Mouse (Mus musculus): ENCODE data around the gene Gm38119. TPM values are rescaled to one million over a fixed set of nuclear protein-coding genes. Genes with fewer than 3 reads are reported as not detected.
"Not testable (repeated sequence)": the region's sequence is repeated elsewhere in the genome, so short reads cannot be mapped to it uniquely, and the experiment has no call there.

The Gm38119 gene
- total RNA-seq (2022), result not detected

GRCm38 (mm10) chr3:92738996-92739395 lies at the start of gene Gm38119:
Gm38119 (minus strand) TSS chr3:92739096.
- no peak for DNase-seq (ENCODE audit: low spot score)

GRCm38 (mm10) chr3:92778799-92779198 lies 39.9 kb upstream of the Gm38119 start, which contains the start of gene Lce1i:
Lce1i (minus strand) TSS chr3:92778899.
- DNase-seq (ENCODE audit: low spot score), result no peak

- no peak for DNase-seq (ENCODE audit: low spot score)
Measured at GRCm38 (mm10) chr3:92771573-92771972, 32.7 kb upstream of the Gm38119 start.

- no peak for DNase-seq (ENCODE audit: low spot score)
Measured at GRCm38 (mm10) chr3:92764965-92765364, 26.1 kb upstream of the Gm38119 start, which contains the start of gene Lce1h. Lce1h (minus strand) TSS chr3:92765065.

- DNase-seq (ENCODE audit: low spot score), result no peak
Measured at GRCm38 (mm10) chr3:92753197-92753596, 14.3 kb upstream of the Gm38119 start.

- DNase-seq (ENCODE audit: low spot score), result no peak
Measured at GRCm38 (mm10) chr3:92752238-92752637, 13.3 kb upstream of the Gm38119 start, which contains the start of gene Lce1g. Lce1g (minus strand) TSS chr3:92752338.

GRCm38 (mm10) chr3:92722631-92723030 lies 16.3 kb downstream of the Gm38119 start:
- no peak for DNase-seq (ENCODE audit: low spot score)

GRCm38 (mm10) chr3:92720250-92720649 lies 18.6 kb downstream of the Gm38119 start, which contains the start of gene Lce1f:
Lce1f (minus strand) TSS chr3:92720350.
- DNase-seq (ENCODE audit: low spot score), result no peak

GRCm38 (mm10) chr3:92715122-92715521 lies 23.8 kb downstream of the Gm38119 start:
- DNase-seq (ENCODE audit: low spot score), result no peak

GRCm38 (mm10) chr3:92708974-92709373 lies 29.9 kb downstream of the Gm38119 start, which contains the start of gene Lce1e:
Lce1e (minus strand) TSS chr3:92709074.
- DNase-seq (ENCODE audit: low spot score), result no peak

- no peak for DNase-seq (ENCODE audit: low spot score)
Measured at GRCm38 (mm10) chr3:92694613-92695012, 44.3 kb downstream of the Gm38119 start.

GRCm38 (mm10) chr3:92691688-92692087 lies 47.2 kb downstream of the Gm38119 start:
- no peak for DNase-seq (ENCODE audit: low spot score)

GRCm38 (mm10) chr3:92689154-92689553 lies 49.7 kb downstream of the Gm38119 start:
- DNase-seq (ENCODE audit: low spot score), result not testable (repeated sequence)

Other genes starting within 250 kb of the Gm38119 start
- gene Sprr4, start 238.6 kb downstream of the Gm38119 start, total RNA-seq (2022), result not detected
- not detected for gene 2310046K23Rik, start 204.6 kb downstream of the Gm38119 start, total RNA-seq (2022)
- gene Ivl, start 165.4 kb downstream of the Gm38119 start, total RNA-seq (2022), result not detected
- not detected for gene Smcp, start 150.1 kb downstream of the Gm38119 start, total RNA-seq (2022)
- not detected for gene 2210017I01Rik, start 131.6 kb downstream of the Gm38119 start, total RNA-seq (2022)
- gene Lce6a, start 117.4 kb downstream of the Gm38119 start, total RNA-seq (2022), result not detected
- not detected for gene Lce1a1, start 90.8 kb downstream of the Gm38119 start, total RNA-seq (2022)
- gene Lce1b, start 82.2 kb downstream of the Gm38119 start, total RNA-seq (2022), result not detected
- gene Lce1a2, start 68.8 kb downstream of the Gm38119 start, total RNA-seq (2022), result not detected
- not detected for gene Lce1c, start 59.8 kb downstream of the Gm38119 start, total RNA-seq (2022)
- not detected for gene Lce1d, start 51.9 kb downstream of the Gm38119 start, total RNA-seq (2022)
- gene Lce1e, start 30.0 kb downstream of the Gm38119 start, total RNA-seq (2022), result not detected
- gene Lce1f, start 18.7 kb downstream of the Gm38119 start, total RNA-seq (2022), result not detected
- not detected for gene Lce1g, start 13.2 kb upstream of the Gm38119 start, total RNA-seq (2022)
- gene Lce1h, start 26.0 kb upstream of the Gm38119 start, total RNA-seq (2022), result not detected
- not detected for gene Lce1i, start 39.8 kb upstream of the Gm38119 start, total RNA-seq (2022)
- not detected for gene Lce1j, start 51.4 kb upstream of the Gm38119 start, total RNA-seq (2022)
- not detected for gene Lce1k, start 68.8 kb upstream of the Gm38119 start, total RNA-seq (2022)
- gene Kprp, start 88.2 kb upstream of the Gm38119 start, total RNA-seq (2022), result not detected
- gene Lce1l, start 112.2 kb upstream of the Gm38119 start, total RNA-seq (2022), result not detected
- not detected for gene 2310050C09Rik, start 131.1 kb upstream of the Gm38119 start, total RNA-seq (2022)
- not detected for gene Lce3a, start 187.1 kb upstream of the Gm38119 start, total RNA-seq (2022)
- not detected for gene Lce3b, start 193.9 kb upstream of the Gm38119 start, total RNA-seq (2022)
- gene Lce3c, start 205.4 kb upstream of the Gm38119 start, total RNA-seq (2022), result not detected
- gene Lce3d, start 218.3 kb upstream of the Gm38119 start, total RNA-seq (2022), result not detected
- not detected for gene Lce3e, start 228.0 kb upstream of the Gm38119 start, total RNA-seq (2022)